Mouse (Mus musculus) neural tube, embryonic 11.5 days (tissue): ENCODE measurements around the gene Ugt1a10. TPM values are rescaled to one million over a fixed set of nuclear protein-coding genes. Genes with fewer than 3 reads are reported as not detected.

Source experiments
- ATAC-seq: fragments of 200-750 bp; cut with Nextera tagmentation; 2 replicates; pipeline ENCODE4 v1.8.0; 2017; ENCODE audit warnings: moderate number of reproducible peaks, mild to moderate bottlenecking, moderate TSS enrichment, moderate library complexity; ENCODE audit not compliant: insufficient read depth, low FRiP score, low TSS enrichment
- DNase-seq: peaks from one replicate; pipeline ENCODE4 v3.0.0-alpha.2; 2015; ENCODE audit warnings: low spot score
- H3K27ac ChIP-seq: fragments of 300-500 bp; sonication (generic); 2 replicates; pipeline ENCODE4 v1.5.1; 2014; ENCODE audit warnings: low read depth, mild to moderate bottlenecking, low read length
- H3K27me3 ChIP-seq: fragments of 300-500 bp; sonication (generic); 2 replicates; pipeline ENCODE4 v1.6.1; 2014; ENCODE audit warnings: mild to moderate bottlenecking, low read length, mixed read lengths; ENCODE audit not compliant: control insufficient read depth, insufficient read depth
- H3K36me3 ChIP-seq: fragments of 300-500 bp; sonication (generic); 2 replicates; pipeline ENCODE4 v1.6.1; 2014; ENCODE audit warnings: mild to moderate bottlenecking, low read length, moderate library complexity, mixed read lengths; ENCODE audit not compliant: control insufficient read depth, insufficient read depth
- H3K4me1 ChIP-seq: fragments of 300-500 bp; sonication (generic); 2 replicates; pipeline ENCODE4 v1.6.1; 2014; ENCODE audit warnings: low read length, mixed read lengths; ENCODE audit not compliant: control insufficient read depth, insufficient read depth
- H3K4me2 ChIP-seq: fragments of 300-500 bp; sonication (generic); 2 replicates; pipeline ENCODE4 v1.6.1; 2014; ENCODE audit warnings: low read depth, mild to moderate bottlenecking, moderate library complexity
- H3K4me3 ChIP-seq: fragments of 300-500 bp; sonication (generic); 2 replicates; pipeline ENCODE4 v1.5.1; 2014; ENCODE audit warnings: low read depth, low read length
- H3K9ac ChIP-seq: fragments of 300-500 bp; sonication (generic); 2 replicates; pipeline ENCODE4 v1.6.1; 2014; ENCODE audit warnings: mild to moderate bottlenecking, low read length
- H3K9me3 ChIP-seq: fragments of 300-500 bp; sonication (generic); 2 replicates; pipeline ENCODE4 v1.6.1; 2016; ENCODE audit warnings: low read length; ENCODE audit not compliant: control insufficient read depth
- WGBS: fragments of 180-500 bp; shearing (Covaris S2); extraction: QIAGEN DNeasy Blood & Tissue Kit; methylation state at CpG from one replicate; pipeline ENCODE4 v1.1.7; 2014; 5-methylcytosine and 5-hydroxymethylcytosine counted together
- polyA plus RNA-seq: library from polyadenylated mRNA; unstranded; fragments of >200 nt; fragmentation: Nextera tagmentation; extraction: Ambion mirVana; gene quantifications from 2 replicates; pipeline ENCODE4 v1.2.1, GENCODE M21; 2014

The Ugt1a10 gene
- polyA plus RNA-seq, 1 experiment from 2014 or later: not detected

GRCm38 (mm10) chr1:88248658-88249057 lies 193.5 kb downstream of the Ugt1a10 start:
- 72% methylated on average over 4 of the region's 4 CpGs for WGBS
- DNase-seq (no peak), ATAC-seq (no peak)
- Histone ChIP-seq H3K4me2 (no peak overlapping the region), H3K36me3 (0 out of 2 replicates have a peak, but pooled peaks cover 2% of the 10 kb centered on the region), H3K4me3 (no peak overlapping the region), H3K27me3 (no peaks in the 10 kb centered on the region), H3K9me3 (peaks cover 95% of the 10 kb centered on the region), H3K9ac (no peak overlapping the region), H3K27ac (no peak overlapping the region), H3K4me1 (no peaks in the 10 kb centered on the region)

GRCm38 (mm10) chr1:88249596-88249995 lies 194.4 kb downstream of the Ugt1a10 start:
- ATAC-seq (no peak), DNase-seq (no peak)
- H3K27ac ChIP-seq: no peak overlapping the region
- H3K36me3 ChIP-seq: 0 out of 2 replicates have a peak, but pooled peaks cover 2% of the 10 kb centered on the region
- 82% methylated on average over 7 of the region's 7 CpGs for WGBS
- no peaks in the 10 kb centered on the region for H3K27me3 ChIP-seq
- H3K9ac ChIP-seq: no peak overlapping the region
- no peaks in the 10 kb centered on the region for H3K4me1 ChIP-seq
- H3K4me2 ChIP-seq: no peak overlapping the region
- peaks cover 96% of the 10 kb centered on the region for H3K9me3 ChIP-seq
- H3K4me3 ChIP-seq: no peak overlapping the region

- no peak for ATAC-seq
- H3K36me3 ChIP-seq: no peaks in the 10 kb centered on the region
Observed at GRCm38 (mm10) chr1:88250023-88250422, 194.8 kb downstream of the Ugt1a10 start.

GRCm38 (mm10) chr1:88253106-88253505 lies 197.9 kb downstream of the Ugt1a10 start:
- no peak overlapping the region for H3K4me2 ChIP-seq
- no peak overlapping the region for H3K9ac ChIP-seq
- ATAC-seq: no peak
- H3K9me3 ChIP-seq: peaks cover 97% of the 10 kb centered on the region
- H3K36me3 ChIP-seq: no peaks in the 10 kb centered on the region
- WGBS: 76% methylated on average over 8 of the region's 8 CpGs
- H3K27ac ChIP-seq: no peak overlapping the region
- DNase-seq: no peak
- no peaks in the 10 kb centered on the region for H3K27me3 ChIP-seq
- no peak overlapping the region for H3K4me3 ChIP-seq
- no peaks in the 10 kb centered on the region for H3K4me1 ChIP-seq

More at GRCm38 (mm10) chr1:88250023-88250422, 194.8 kb downstream of the Ugt1a10 start:
- H3K27me3 ChIP-seq: no peaks in the 10 kb centered on the region
- WGBS: 81% methylated on average over 5 of the region's 5 CpGs
- no peak overlapping the region for H3K4me2 ChIP-seq
- no peaks in the 10 kb centered on the region for H3K4me1 ChIP-seq
- peaks cover 96% of the 10 kb centered on the region for H3K9me3 ChIP-seq
- no peak overlapping the region for H3K27ac ChIP-seq
- H3K4me3 ChIP-seq: no peak overlapping the region
- H3K9ac ChIP-seq: no peak overlapping the region
- no peak for DNase-seq

- H3K4me1 ChIP-seq: no peaks in the 10 kb centered on the region
- peaks cover 95% of the 10 kb centered on the region for H3K9me3 ChIP-seq
- H3K27ac ChIP-seq: no peak overlapping the region
- DNase-seq (no peak), ATAC-seq (no peak)
- 75% methylated on average over 6 of the region's 6 CpGs for WGBS
- no peaks in the 10 kb centered on the region for H3K36me3 ChIP-seq
- no peak overlapping the region for H3K9ac ChIP-seq
- H3K4me2 ChIP-seq: no peak overlapping the region
- H3K4me3 ChIP-seq: no peak overlapping the region
- H3K27me3 ChIP-seq: no peaks in the 10 kb centered on the region
Observed at GRCm38 (mm10) chr1:88253540-88253939, 198.4 kb downstream of the Ugt1a10 start.

GRCm38 (mm10) chr1:88254793-88255465 lies 199.7 kb downstream of the Ugt1a10 start:
- H3K4me1 ChIP-seq: no peaks in the 10 kb centered on the region
- no peaks in the 10 kb centered on the region for H3K27me3 ChIP-seq
- no peak overlapping the region for H3K9ac ChIP-seq
- DNase-seq: no peak
- H3K4me3 ChIP-seq: no peak overlapping the region
- 89% methylated on average over 12 of the region's 12 CpGs for whole genome bisulfite sequencing
- peaks cover 3% of the 10 kb centered on the region for H3K36me3 ChIP-seq
- no peak overlapping the region for H3K27ac ChIP-seq
- H3K9me3 ChIP-seq: peaks cover 93% of the 10 kb centered on the region
- no peak overlapping the region for H3K4me2 ChIP-seq
- no peak for ATAC-seq

GRCm38 (mm10) chr1:88255466-88255857 lies 200.3 kb downstream of the Ugt1a10 start:
- no peak for ATAC-seq
- 63% methylated on average over 2 of the region's 2 CpGs for WGBS
- Histone ChIP-seq H3K4me1 (no peaks in the 10 kb centered on the region), H3K9me3 (peaks cover 92% of the 10 kb centered on the region), H3K4me3 (no peak overlapping the region), H3K36me3 (peaks cover 5% of the 10 kb centered on the region), H3K27ac (no peak overlapping the region), H3K27me3 (no peaks in the 10 kb centered on the region), H3K9ac (no peak overlapping the region), H3K4me2 (no peak overlapping the region)
- no peak for DNase-seq

GRCm38 (mm10) chr1:88255989-88256754 lies 201.0 kb downstream of the Ugt1a10 start:
- DNase-seq (no peak), ATAC-seq (no peak)
- Histone ChIP-seq H3K4me2 (no peak overlapping the region), H3K9ac (no peak overlapping the region), H3K36me3 (peaks cover 8% of the 10 kb centered on the region), H3K27me3 (no peaks in the 10 kb centered on the region), H3K9me3 (peaks cover 89% of the 10 kb centered on the region), H3K4me1 (no peaks in the 10 kb centered on the region), H3K27ac (no peak overlapping the region), H3K4me3 (no peak overlapping the region)
- 79% methylated on average over 13 of the region's 13 CpGs for WGBS
